Mouse (Mus musculus) midbrain, embryonic 16.5 days (tissue): ENCODE data around the gene Dlg4. TPM values are rescaled to one million over a fixed set of nuclear protein-coding genes. Genes with fewer than 3 reads are reported as not detected.
"Not testable (repeated sequence)": the region's sequence is repeated elsewhere in the genome, so short reads cannot be mapped to it uniquely, and the experiment has no call there.

ENCODE experiments used
- ATAC-seq: fragments of 200-750 bp; cut with Nextera tagmentation; 2 replicates; pipeline ENCODE4 v1.8.0; 2017; ENCODE audit warnings: moderate TSS enrichment
- H3K27ac ChIP-seq: fragments of 300-500 bp; sonication (generic); 2 replicates; pipeline ENCODE4 v1.5.1; 2014; ENCODE audit warnings: mild to moderate bottlenecking, low read length, mixed read lengths
- H3K27me3 ChIP-seq: fragments of 300-500 bp; sonication (generic); 2 replicates; pipeline ENCODE4 v1.6.1; 2014; ENCODE audit warnings: low read depth, low read length, mixed read lengths; ENCODE audit not compliant: control insufficient read depth, insufficient read depth
- H3K36me3 ChIP-seq: fragments of 300-500 bp; sonication (generic); 2 replicates; pipeline ENCODE4 v1.6.1; 2014; ENCODE audit warnings: mild to moderate bottlenecking, low read length, moderate library complexity, mixed read lengths; ENCODE audit not compliant: control insufficient read depth, insufficient read depth
- H3K4me1 ChIP-seq: fragments of 300-500 bp; sonication (generic); 2 replicates; pipeline ENCODE4 v1.6.1; 2014; ENCODE audit warnings: mild to moderate bottlenecking, low read length, mixed read lengths; ENCODE audit not compliant: control insufficient read depth, insufficient read depth
- H3K4me2 ChIP-seq: fragments of 300-500 bp; sonication (generic); 2 replicates; pipeline ENCODE4 v1.6.1; 2014; ENCODE audit warnings: mild to moderate bottlenecking, low read length, mixed read lengths
- H3K4me3 ChIP-seq: fragments of 300-500 bp; sonication (generic); 2 replicates; pipeline ENCODE4 v1.5.1; 2014; ENCODE audit warnings: low read depth, mild to moderate bottlenecking, low read length, moderate library complexity, mixed read lengths
- H3K9ac ChIP-seq: fragments of 300-500 bp; sonication (generic); 2 replicates; pipeline ENCODE4 v1.6.1; 2014; ENCODE audit warnings: low read depth, low read length, mixed read lengths
- H3K9me3 ChIP-seq: fragments of 300-500 bp; sonication (generic); replicated peaks from 2 replicates; pipeline ENCODE4 v1.6.1; 2014; ENCODE audit warnings: mild to moderate bottlenecking, low read length, mixed read lengths; ENCODE audit not compliant: control insufficient read depth, poor library complexity, severe bottlenecking
- WGBS: fragments of 180-500 bp; shearing (Covaris S2); extraction: QIAGEN DNeasy Blood & Tissue Kit; methylation state at CpG from one replicate; pipeline ENCODE4 v1.1.7; 2014; 5-methylcytosine and 5-hydroxymethylcytosine counted together
- polyA plus RNA-seq: library from polyadenylated mRNA; unstranded; fragments of >200 nt; fragmentation: Nextera tagmentation; extraction: Ambion mirVana; gene quantifications from 2 replicates; pipeline ENCODE4 v1.2.1, GENCODE M21; 2015

Dlg4 gene
- polyA plus RNA-seq, 1 experiment from 2014 or later: 23.4 TPM

- ATAC-seq: peak; percentile 83
- H3K36me3 ChIP-seq: peaks cover 22% of the 10 kb centered on the region
- peak within 1 kb of the TSS; percentile 79 for H3K9ac ChIP-seq
- H3K4me2 ChIP-seq: peak within 1 kb of the TSS; percentile 78
- peak within 1 kb of the TSS; percentile 54 for H3K4me3 ChIP-seq
- no peaks in the 10 kb centered on the region for H3K9me3 ChIP-seq
- no peaks in the 10 kb centered on the region for H3K27me3 ChIP-seq
- peak within 1 kb of the TSS; percentile 81 for H3K27ac ChIP-seq
- peaks cover 31% of the 10 kb centered on the region for H3K4me1 ChIP-seq
- under 1% methylated on average over 35 of the region's 35 CpGs for WGBS
Observed at GRCm38 (mm10) chr11:70014880-70015558, 1.7 kb upstream of the Dlg4 start, which contains the start of gene Acadvl. Gene Acadvl (minus strand): TSS chr11:70015411.

GRCm38 (mm10) chr11:70015677-70016076 is 1.1 kb upstream of the Dlg4 start:
- Histone ChIP-seq H3K36me3 (peaks cover 16% of the 10 kb centered on the region), H3K4me2 (peak overlapping the region; percentile 78), H3K4me3 (no peak overlapping the region; the same call in 1 of the 2 replicates), H3K27ac (no peak overlapping the region), H3K9ac (no peak overlapping the region), H3K4me1 (peaks cover 37% of the 10 kb centered on the region), H3K9me3 (no peaks in the 10 kb centered on the region), H3K27me3 (no peaks in the 10 kb centered on the region)
- no peak for ATAC-seq
- WGBS: 70% methylated on average over 6 of the region's 6 CpGs

DNA sequence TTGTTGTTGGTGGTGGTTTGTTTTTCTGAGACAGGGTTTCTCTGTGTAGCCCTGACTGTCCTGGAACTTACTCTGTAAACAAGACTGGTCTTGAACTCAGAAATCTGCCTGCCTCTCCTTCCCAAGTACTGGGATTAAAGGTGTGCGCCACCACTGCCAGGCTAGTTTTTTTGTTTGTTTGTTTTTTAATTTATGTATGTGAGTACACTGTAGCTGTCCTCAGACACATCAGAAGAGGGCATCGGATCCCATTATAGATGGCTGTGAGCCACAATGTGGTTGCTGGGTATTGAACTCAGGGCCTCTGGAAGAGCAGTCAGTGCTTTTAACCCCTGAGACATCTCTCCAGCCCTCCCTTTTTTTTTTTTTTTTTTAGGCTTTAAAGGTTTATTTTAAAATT is 565 bp upstream of the Dlg4 start:
- H3K9ac ChIP-seq, H3K4me3 ChIP-seq, ATAC-seq, H3K9me3 ChIP-seq, H3K27me3 ChIP-seq, H3K4me2 ChIP-seq, H3K27ac ChIP-seq: not testable (repeated sequence)
- 76% methylated on average over 2 of the region's 2 CpGs for WGBS
- Histone ChIP-seq H3K36me3 (peaks cover 12% of the 10 kb centered on the region), H3K4me1 (peaks cover 37% of the 10 kb centered on the region)

DNA sequence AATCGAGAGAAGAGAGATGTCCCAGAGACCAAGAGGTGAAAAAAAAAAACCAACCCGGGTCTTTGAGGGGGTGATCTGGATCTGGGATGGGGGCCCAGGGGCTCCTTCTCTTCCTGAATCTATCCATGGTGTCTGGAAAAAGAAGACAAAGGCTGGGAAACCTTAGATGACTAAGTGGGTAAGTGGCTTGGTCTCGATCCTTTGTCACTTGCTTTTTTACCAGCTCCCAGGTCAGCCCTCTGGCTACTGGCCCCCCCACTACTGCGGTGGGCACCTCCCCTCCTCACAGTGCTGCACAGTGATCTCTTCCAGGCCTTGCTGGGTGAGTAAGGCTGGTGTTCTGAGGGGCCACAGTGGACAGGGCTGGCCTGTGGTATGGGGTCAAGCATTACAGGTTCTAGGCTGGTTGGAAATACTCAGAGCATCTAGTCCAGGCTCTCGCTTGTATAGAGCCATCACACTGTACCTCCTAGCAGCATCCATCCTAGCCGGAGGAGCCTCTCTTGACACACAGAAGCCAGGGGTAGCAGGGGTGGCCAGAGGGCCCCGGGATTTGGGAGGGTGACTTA is 541 bp downstream of the Dlg4 start:
- ATAC-seq: no peak
- H3K27me3 ChIP-seq: no peaks in the 10 kb centered on the region
- peak overlapping the region; percentile 54 for H3K4me2 ChIP-seq
- peak overlapping the region; percentile 66 for H3K4me3 ChIP-seq
- H3K9me3 ChIP-seq: no peaks in the 10 kb centered on the region
- peaks cover 40% of the 10 kb centered on the region for H3K4me1 ChIP-seq
- peak overlapping the region; percentile 94 for H3K27ac ChIP-seq
- 22% methylated on average over 7 of the region's 7 CpGs for WGBS
- H3K9ac ChIP-seq: peak overlapping the region; percentile 82
- H3K36me3 ChIP-seq: peaks cover 1% of the 10 kb centered on the region

- 0% methylated on average over 22 of the region's 25 CpGs for WGBS
- Histone ChIP-seq H3K27me3 (no peaks in the 10 kb centered on the region), H3K4me1 (peaks cover 51% of the 10 kb centered on the region), H3K9me3 (no peaks in the 10 kb centered on the region), H3K4me2 (peak overlapping the region; percentile 54), H3K36me3 (no peaks in the 10 kb centered on the region; the same call in 1 of the 2 replicates), H3K9ac (peak overlapping the region; percentile 82), H3K27ac (peak overlapping the region; percentile 94), H3K4me3 (peak overlapping the region; percentile 66)
- no peak for ATAC-seq
Observed at GRCm38 (mm10) chr11:70018131-70018990, 1.6 kb downstream of the Dlg4 start.

DNA sequence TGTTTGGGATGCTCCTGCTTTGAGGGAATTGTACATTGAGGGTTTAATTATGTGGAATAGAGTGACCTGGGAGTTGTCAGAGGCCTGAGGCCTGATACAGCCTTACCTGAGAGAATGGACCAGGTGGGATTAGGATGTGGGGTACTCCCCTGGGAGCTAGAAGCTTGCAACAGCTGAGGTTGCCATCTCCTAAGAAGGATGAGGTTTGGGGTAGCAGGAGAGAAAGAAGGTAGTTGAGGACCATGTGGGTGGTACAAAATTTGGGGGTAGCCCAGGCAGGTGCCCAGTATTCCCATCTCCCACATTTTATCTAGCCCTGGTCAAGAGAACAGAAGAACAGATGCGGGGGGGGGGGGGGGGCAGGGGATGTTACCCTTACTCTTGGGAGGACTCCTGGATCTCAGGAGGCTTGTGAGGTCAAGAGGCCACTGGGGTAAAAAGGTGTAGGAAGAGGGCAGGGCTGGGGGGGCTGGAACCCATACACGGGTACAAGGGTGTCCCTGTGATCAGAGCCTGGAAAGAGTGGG is 2.8 kb downstream of the Dlg4 start:
- peaks cover 58% of the 10 kb centered on the region for H3K4me1 ChIP-seq
- no peaks in the 10 kb centered on the region for H3K36me3 ChIP-seq
- ATAC-seq: no peak
- H3K9ac ChIP-seq: peak overlapping the region; percentile 82
- H3K4me3 ChIP-seq: peak overlapping the region; percentile 66
- H3K27ac ChIP-seq: peak overlapping the region; percentile 94
- no peaks in the 10 kb centered on the region for H3K9me3 ChIP-seq
- H3K27me3 ChIP-seq: no peaks in the 10 kb centered on the region
- WGBS: 32% methylated on average over 2 of the region's 2 CpGs
- peak overlapping the region; percentile 54 for H3K4me2 ChIP-seq

- Histone ChIP-seq H3K27me3 (no peaks in the 10 kb centered on the region), H3K9me3 (no peaks in the 10 kb centered on the region), H3K36me3 (no peaks in the 10 kb centered on the region), H3K27ac (peak overlapping the region; percentile 94), H3K4me1 (peaks cover 60% of the 10 kb centered on the region), H3K4me2 (peak overlapping the region; percentile 54), H3K4me3 (peak overlapping the region; percentile 66), H3K9ac (peak overlapping the region; percentile 82)
- 9% methylated on average over 7 of the region's 8 CpGs for WGBS
- no peak for ATAC-seq
Observed at GRCm38 (mm10) chr11:70020022-70020631, 3.4 kb downstream of the Dlg4 start.

- WGBS: under 1% methylated on average over 8 of the region's 8 CpGs
- H3K4me2 ChIP-seq: peak overlapping the region; percentile 54
- ATAC-seq: peak; percentile 80
- H3K4me1 ChIP-seq: peaks cover 65% of the 10 kb centered on the region
- no peaks in the 10 kb centered on the region for H3K36me3 ChIP-seq
- H3K4me3 ChIP-seq: peak overlapping the region; percentile 66
- H3K27ac ChIP-seq: peak overlapping the region; percentile 94
- H3K27me3 ChIP-seq: no peaks in the 10 kb centered on the region
- H3K9me3 ChIP-seq: no peaks in the 10 kb centered on the region
- H3K9ac ChIP-seq: peak overlapping the region; percentile 82
Observed at GRCm38 (mm10) chr11:70020731-70021263, 4.1 kb downstream of the Dlg4 start.
